ENCODE assay signal across 12 mouse cellular contexts in genomic region chr15:94478706-94479105, GRCm38 (mm10). TPM values are rescaled to one million over a fixed set of nuclear protein-coding genes. Genes with fewer than 3 reads are reported as not detected.
DNase-seq lines count a peak whose midpoint lies in the region; ATAC-seq and TF ChIP-seq lines count a peak whose summit lies in the region.
"Had no signal": no experiment of that assay in that cellular context is flagged by ENCODE, and none has a peak within 500 bp of the region (broad histone marks: within the 10 kb centered on the region; RNA-seq: fewer than 3 reads in every experiment).

No protein-coding gene starts in this region.

- no peaks in the 10 kb centered on the region for H3K36me3 ChIP-seq in midbrain, embryonic 15.5 days (replicated peaks)
- H3K36me3 ChIP-seq in midbrain, postnatal 0 days (ENCODE audit: insufficient read depth, low read length) = no peaks in the 10 kb centered on the region
- H3K36me3 ChIP-seq: embryonic facial prominence, embryonic 15.5 days; liver, embryonic 12.5 days; midbrain, embryonic 13.5 days had no signal

- no peak overlapping the region for H3K9ac ChIP-seq in midbrain, embryonic 15.5 days
- no peak overlapping the region for H3K9ac ChIP-seq in midbrain, postnatal 0 days (replicated peaks; ENCODE audit: low read length, poor library complexity, severe bottlenecking)
- H3K9ac ChIP-seq: embryonic facial prominence, embryonic 15.5 days; liver, embryonic 12.5 days; midbrain, embryonic 13.5 days had no signal

- H3K27ac ChIP-seq in midbrain, embryonic 15.5 days = no peak overlapping the region
- no peak overlapping the region for H3K27ac ChIP-seq in midbrain, postnatal 0 days (ENCODE audit: low read depth, low read length)
- H3K27ac ChIP-seq: heart, adult 2 months; liver, embryonic 12.5 days; midbrain, embryonic 13.5 days had no signal

- 18% methylated on average over 13 of the region's 13 CpGs for WGBS in midbrain, embryonic 15.5 days
- 27% methylated on average over 13 of the region's 13 CpGs for WGBS in midbrain, postnatal 0 days

- peaks cover 11% of the 10 kb centered on the region for H3K4me1 ChIP-seq in midbrain, embryonic 15.5 days
- H3K4me1 ChIP-seq in midbrain, postnatal 0 days (ENCODE audit: insufficient read depth, low read length) = no peaks in the 10 kb centered on the region
- H3K4me1 ChIP-seq: liver, embryonic 12.5 days had no signal

- H3K27me3 ChIP-seq in midbrain, embryonic 15.5 days (replicated peaks) = no peaks in the 10 kb centered on the region
- H3K27me3 ChIP-seq in midbrain, postnatal 0 days (ENCODE audit: insufficient read depth, low read length) = no peaks in the 10 kb centered on the region
- H3K27me3 ChIP-seq: embryonic facial prominence, embryonic 15.5 days; liver, embryonic 12.5 days; midbrain, embryonic 13.5 days had no signal

- no peaks in the 10 kb centered on the region for H3K9me3 ChIP-seq in midbrain, embryonic 15.5 days
- no peaks in the 10 kb centered on the region for H3K9me3 ChIP-seq in midbrain, postnatal 0 days (ENCODE audit: low read length)
- H3K9me3 ChIP-seq: embryonic facial prominence, embryonic 15.5 days; liver, embryonic 12.5 days; midbrain, embryonic 13.5 days had no signal

- DNase-seq in midbrain, postnatal 0 days (ENCODE audit: low spot score) = no peak
- DNase-seq in embryo, embryonic 10.5 days (ENCODE audit: low spot score) = peak; percentile 23
- DNase-seq in induced T-regulatory cell, adult 2 months (ENCODE audit: low read depth) = peak; percentile 50
- peak; percentile 67 for DNase-seq in thymus, postnatal 4 days
- no peak for DNase-seq in urinary bladder, postnatal 36 days (ENCODE audit: low spot score in 2 of 2)
- no peak for DNase-seq in heart, adult 18-20 months
- DNase-seq: heart, adult 2 months; kidney, adult 11 months had no signal

- no peak overlapping the region for H3K4me3 ChIP-seq in midbrain, embryonic 15.5 days
- no peak overlapping the region for H3K4me3 ChIP-seq in midbrain, postnatal 0 days (ENCODE audit: low read depth, low read length)
- H3K4me3 ChIP-seq: embryonic facial prominence, embryonic 15.5 days; heart, adult 2 months; liver, embryonic 12.5 days; midbrain, embryonic 13.5 days had no signal

- no peak for ATAC-seq in midbrain, embryonic 15.5 days (replicated peaks)
- ATAC-seq in midbrain, postnatal 0 days (ENCODE audit: low FRiP score) = no peak
- ATAC-seq: liver, embryonic 12.5 days; midbrain, embryonic 13.5 days had no signal

- TF ChIP-seq CTCF in midbrain, postnatal 0 days (IDR thresholded peaks at IDR 0.05) = no peak

- 0 out of 2 replicates have a peak overlapping the region, but pooled peaks have one; percentile 6 for H3K4me2 ChIP-seq in midbrain, embryonic 15.5 days
- no peak overlapping the region for H3K4me2 ChIP-seq in midbrain, postnatal 0 days (ENCODE audit: low read depth, low read length, poor library complexity, severe bottlenecking)
- H3K4me2 ChIP-seq: embryonic facial prominence, embryonic 15.5 days; liver, embryonic 12.5 days; midbrain, embryonic 13.5 days had no signal

RNA-seq across cellular contexts. Expression of gene Adamts20, which starts 13.5 kb away (rescaled TPM):
- 2.1 and 2.5 TPM in 2 replicates for polyA plus RNA-seq in midbrain, embryonic 15.5 days (2015; fragmentation: Nextera tagmentation; extraction: Ambion mirVana)
- 5.8 and 6.7 TPM in 2 replicates for total RNA-seq in midbrain, postnatal 0 days (2014; rRNA removed)
- polyA plus RNA-seq in midbrain, postnatal 0 days (2015; fragmentation: Nextera tagmentation; extraction: Ambion mirVana) = 1.8 and 3.0 TPM in 2 replicates
- under 1 TPM; 0.07 to 0.23 TPM for total RNA-seq in heart, adult 18-20 months (2021)

Comparison
In these comparisons a context has a peak if more than half of its experiments do, and no peak if none do; other contexts are left out.
1. DNase-seq: peak in embryo, embryonic 10.5 days (single experiment), induced T-regulatory cell, adult 2 months (single experiment) and thymus, postnatal 4 days (single experiment); none in midbrain, postnatal 0 days (single experiment), urinary bladder, postnatal 36 days (0 of 2) and heart, adult 18-20 months (0 of 2).